Mouse (Mus musculus): ENCODE results near the gene Gm5416. TPM values are rescaled to one million over a fixed set of nuclear protein-coding genes. Genes with fewer than 3 reads are reported as not detected.

The Gm5416 gene
- not detected for polyA plus RNA-seq (2015; fragmentation: Illumina TruSeq; extraction: RNeasy Lipid Tissue Mini Kit (QIAGEN cat#74804); ENCODE audit: insufficient read depth, low replicate concordance)

GRCm38 (mm10) chr16:36209967-36210453, at the start of gene Gm5416:
Gm5416 (plus strand) TSS chr16:36210403.

GRCm38 (mm10) chr16:36183912-36184311, 26.3 kb upstream of the Gm5416 start, which contains the start of gene Gm5483:
Gm5483 (plus strand) TSS chr16:36184212.

GRCm38 (mm10) chr16:36221168-36221567, 11.0 kb downstream of the Gm5416 start, which contains the start of gene 2010005H15Rik:
2010005H15Rik (plus strand) TSS chr16:36221468.

Other genes starting within 250 kb of the Gm5416 start
- gene Kpna1, start 231.7 kb upstream of the Gm5416 start, polyA plus RNA-seq (2015; fragmentation: Illumina TruSeq; extraction: RNeasy Lipid Tissue Mini Kit (QIAGEN cat#74804); ENCODE audit: insufficient read depth, low replicate concordance), result 58.3 TPM
- gene Wdr5b, start 169.2 kb upstream of the Gm5416 start, polyA plus RNA-seq (2015; fragmentation: Illumina TruSeq; extraction: RNeasy Lipid Tissue Mini Kit (QIAGEN cat#74804); ENCODE audit: insufficient read depth, low replicate concordance), result 21.8 TPM
- gene Fam162a, start 138.8 kb upstream of the Gm5416 start, polyA plus RNA-seq (2015; fragmentation: Illumina TruSeq; extraction: RNeasy Lipid Tissue Mini Kit (QIAGEN cat#74804); ENCODE audit: insufficient read depth, low replicate concordance), result 80.0 TPM
- gene Ccdc58, start 138.7 kb upstream of the Gm5416 start, polyA plus RNA-seq (2015; fragmentation: Illumina TruSeq; extraction: RNeasy Lipid Tissue Mini Kit (QIAGEN cat#74804); ENCODE audit: insufficient read depth, low replicate concordance), result 51.2 TPM
- gene Csta1, start 79.2 kb upstream of the Gm5416 start, polyA plus RNA-seq (2015; fragmentation: Illumina TruSeq; extraction: RNeasy Lipid Tissue Mini Kit (QIAGEN cat#74804); ENCODE audit: insufficient read depth, low replicate concordance), result not detected
- 12.8 TPM for gene Stfa2l1, start 53.6 kb upstream of the Gm5416 start, polyA plus RNA-seq (2015; fragmentation: Illumina TruSeq; extraction: RNeasy Lipid Tissue Mini Kit (QIAGEN cat#74804); ENCODE audit: insufficient read depth, low replicate concordance)
- gene Gm5483, start 26.2 kb upstream of the Gm5416 start, polyA plus RNA-seq (2015; fragmentation: Illumina TruSeq; extraction: RNeasy Lipid Tissue Mini Kit (QIAGEN cat#74804); ENCODE audit: insufficient read depth, low replicate concordance), result 4.9 TPM
- not detected for gene 2010005H15Rik, start 11.1 kb downstream of the Gm5416 start, polyA plus RNA-seq (2015; fragmentation: Illumina TruSeq; extraction: RNeasy Lipid Tissue Mini Kit (QIAGEN cat#74804); ENCODE audit: insufficient read depth, low replicate concordance)
- gene Stfa1, start 66.5 kb downstream of the Gm5416 start, polyA plus RNA-seq (2015; fragmentation: Illumina TruSeq; extraction: RNeasy Lipid Tissue Mini Kit (QIAGEN cat#74804); ENCODE audit: insufficient read depth, low replicate concordance), result 0.48 TPM
- not detected for gene BC117090, start 123.9 kb downstream of the Gm5416 start, polyA plus RNA-seq (2015; fragmentation: Illumina TruSeq; extraction: RNeasy Lipid Tissue Mini Kit (QIAGEN cat#74804); ENCODE audit: insufficient read depth, low replicate concordance)
- gene BC100530, start 157.3 kb downstream of the Gm5416 start, polyA plus RNA-seq (2015; fragmentation: Illumina TruSeq; extraction: RNeasy Lipid Tissue Mini Kit (QIAGEN cat#74804); ENCODE audit: insufficient read depth, low replicate concordance), result not detected
- gene Stfa2, start 198.1 kb downstream of the Gm5416 start, polyA plus RNA-seq (2015; fragmentation: Illumina TruSeq; extraction: RNeasy Lipid Tissue Mini Kit (QIAGEN cat#74804); ENCODE audit: insufficient read depth, low replicate concordance), result not detected
- not detected for gene Stfa3, start 245.0 kb downstream of the Gm5416 start, polyA plus RNA-seq (2015; fragmentation: Illumina TruSeq; extraction: RNeasy Lipid Tissue Mini Kit (QIAGEN cat#74804); ENCODE audit: insufficient read depth, low replicate concordance)